Mouse (Mus musculus) heart, adult 8-10 months (tissue): ENCODE data around the gene Rusc2. TPM values are rescaled to one million over a fixed set of nuclear protein-coding genes. Genes with fewer than 3 reads are reported as not detected.

Experiments
- DNase-seq: peaks from one replicate; pipeline ENCODE4 v3.0.0; 2022; ENCODE audit warnings: low spot score
- total RNA-seq, 4 experiments: library from RNA; stranded (reverse); gene quantifications; 2 replicates each; pipeline ENCODE4 v1.2.4; 2022

Rusc2 gene
- total RNA-seq, 4 experiments from 2014 or later = 47.4 to 58.6 (median 48.9) TPM

GRCm38 (mm10) chr4:43415221-43416070, 33.7 kb downstream of the Rusc2 start:
- DNase-seq = no peak

GRCm38 (mm10) chr4:43416071-43416490, 34.3 kb downstream of the Rusc2 start:
- DNase-seq = no peak

DNA sequence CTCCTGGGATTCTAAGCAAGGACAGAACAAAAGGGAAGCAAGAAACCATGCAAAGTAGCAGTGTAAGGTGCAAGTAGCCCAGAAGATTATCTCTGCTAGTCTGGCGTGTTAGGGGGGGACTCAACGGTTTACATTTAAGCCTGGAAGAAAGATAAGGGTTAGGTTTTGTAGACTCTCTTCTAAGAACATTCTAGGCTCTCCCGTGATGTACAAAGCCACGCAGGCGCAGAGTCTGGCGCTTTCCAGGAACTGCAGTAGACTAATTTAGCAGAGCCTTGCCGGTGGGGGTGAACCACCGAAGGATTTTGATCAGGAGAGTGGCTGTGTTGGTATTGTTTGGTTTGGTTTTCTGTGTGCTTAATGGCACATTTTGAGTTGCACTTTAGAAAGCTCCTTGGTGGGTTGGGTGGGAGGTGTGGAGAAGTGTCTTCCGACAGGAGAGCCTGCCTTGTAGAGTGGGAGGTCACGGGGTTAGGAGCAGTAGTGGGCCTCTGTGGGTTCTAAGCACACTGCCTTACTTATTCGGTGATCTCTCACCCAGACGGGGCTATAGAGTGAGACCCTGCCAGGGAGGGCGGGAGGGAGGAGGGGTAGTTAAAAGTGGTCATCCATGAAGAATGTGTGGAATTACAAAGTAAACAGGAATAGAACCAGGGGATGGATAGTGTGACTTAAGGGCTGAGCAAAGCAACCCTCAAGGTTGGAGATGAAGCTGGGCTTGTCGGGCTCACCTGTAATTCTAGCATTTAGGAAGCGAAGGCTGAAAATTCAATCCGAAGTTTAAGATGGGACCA, 35.7 kb downstream of the Rusc2 start:
- no peak for DNase-seq

DNA sequence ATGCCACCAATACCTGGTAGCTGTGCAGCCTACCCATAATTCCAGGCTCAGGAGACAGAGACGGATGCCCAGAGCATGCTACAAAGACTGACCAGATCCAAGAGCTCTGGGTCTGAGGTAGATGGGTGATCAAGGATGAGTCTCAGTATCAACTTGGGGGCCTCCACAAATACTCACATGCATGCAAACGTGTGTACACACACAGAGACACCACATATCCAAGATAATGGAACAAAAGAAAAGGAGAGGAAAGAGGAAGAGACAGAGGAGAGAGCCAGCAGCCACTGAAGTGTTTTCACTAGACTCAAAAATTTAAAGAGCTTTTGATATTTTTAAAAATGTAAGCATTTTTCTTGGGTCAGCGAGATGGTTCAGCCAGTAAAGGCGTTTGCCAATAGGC, 36.7 kb downstream of the Rusc2 start:
- DNase-seq = no peak

GRCm38 (mm10) chr4:43418973-43419656, 37.3 kb downstream of the Rusc2 start:
- no peak for DNase-seq

GRCm38 (mm10) chr4:43419801-43420281, 38.1 kb downstream of the Rusc2 start:
- DNase-seq = no peak

- peak; percentile 90 for DNase-seq
These were observed 38.5 kb downstream of the Rusc2 start for GRCm38 (mm10) chr4:43420305-43420704.

- no peak for DNase-seq
These were observed 40.0 kb downstream of the Rusc2 start for GRCm38 (mm10) chr4:43421632-43422240.

- no peak for DNase-seq
These were observed 41.6 kb downstream of the Rusc2 start for GRCm38 (mm10) chr4:43423267-43423934.

DNA sequence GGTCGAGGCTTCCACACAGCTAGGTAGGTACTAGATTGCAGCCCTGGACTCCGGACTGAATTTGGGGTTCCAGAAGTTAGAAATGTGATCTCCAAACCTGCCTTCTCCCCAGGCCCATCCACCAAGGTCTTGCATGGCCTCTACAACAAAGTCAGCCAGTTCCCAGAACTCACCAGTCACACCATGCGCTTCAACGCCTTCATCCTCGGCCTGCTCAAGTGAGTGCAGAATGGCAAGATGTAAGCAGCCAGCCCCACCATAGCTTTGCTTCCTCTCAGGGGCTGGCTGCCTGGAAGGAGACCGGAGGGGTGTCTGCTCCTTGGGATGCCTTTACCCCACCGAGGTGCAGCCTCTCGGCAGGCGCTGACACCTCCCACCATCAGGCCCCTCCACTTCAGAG, 42.3 kb downstream of the Rusc2 start:
- no peak for DNase-seq

DNA sequence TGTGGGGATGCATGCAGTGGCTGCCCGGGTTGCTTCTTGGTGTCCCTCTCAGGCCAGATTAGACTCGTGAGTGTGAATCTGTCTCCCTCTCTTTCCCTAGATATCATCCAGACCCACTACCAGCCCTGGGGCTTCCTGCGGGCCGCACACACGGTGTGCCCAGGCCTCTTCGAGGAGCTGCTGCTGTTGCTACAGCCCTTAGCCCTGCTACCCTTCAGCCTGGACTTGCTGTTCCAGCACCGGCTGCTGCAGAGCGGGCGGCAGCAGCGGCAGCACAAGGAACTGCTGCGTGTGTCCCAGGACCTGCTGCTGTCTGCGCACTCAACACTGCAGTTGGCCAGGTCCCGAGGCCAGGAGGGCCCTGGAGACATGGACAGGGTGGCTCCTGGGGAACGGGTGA, 43.4 kb downstream of the Rusc2 start:
- no peak for DNase-seq

DNA sequence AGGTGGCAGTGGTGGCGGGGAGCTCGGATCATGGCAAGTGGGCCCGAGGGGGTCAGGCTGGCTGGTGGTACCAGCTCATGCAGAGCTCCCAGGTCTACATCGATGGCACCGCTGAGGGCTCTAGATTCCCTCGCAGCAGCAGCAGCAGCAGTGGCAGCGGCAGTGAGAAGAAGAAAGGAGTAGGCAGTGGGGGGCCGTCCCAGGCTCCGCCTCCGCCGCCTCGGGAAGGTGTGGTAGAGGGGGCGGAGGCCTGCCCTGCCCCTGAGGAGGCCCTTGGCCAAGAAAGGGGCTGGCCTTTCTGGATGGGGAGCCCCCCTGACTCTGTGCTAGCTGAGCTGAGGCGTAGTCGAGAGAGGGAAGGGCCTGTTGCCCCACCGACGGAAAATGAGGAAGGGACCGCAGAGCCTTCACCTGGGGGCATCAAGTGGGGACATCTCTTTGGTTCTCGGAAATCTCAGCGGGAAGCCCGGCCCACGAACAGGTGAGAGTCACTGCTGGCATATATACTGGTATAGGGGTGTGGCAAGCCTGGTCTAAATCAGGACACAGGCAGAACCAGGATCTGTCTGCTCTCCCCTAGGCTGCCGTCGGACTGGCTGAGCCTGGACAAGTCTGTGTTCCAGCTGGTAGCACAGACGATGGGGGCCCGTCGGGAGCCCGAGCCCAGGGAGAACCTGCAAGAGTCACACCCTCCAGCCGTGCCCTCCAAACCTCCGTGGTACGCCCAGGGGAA, 44.0 kb downstream of the Rusc2 start:
- DNase-seq = no peak

GRCm38 (mm10) chr4:43426487-43426886, 44.7 kb downstream of the Rusc2 start:
- no peak for DNase-seq

DNA sequence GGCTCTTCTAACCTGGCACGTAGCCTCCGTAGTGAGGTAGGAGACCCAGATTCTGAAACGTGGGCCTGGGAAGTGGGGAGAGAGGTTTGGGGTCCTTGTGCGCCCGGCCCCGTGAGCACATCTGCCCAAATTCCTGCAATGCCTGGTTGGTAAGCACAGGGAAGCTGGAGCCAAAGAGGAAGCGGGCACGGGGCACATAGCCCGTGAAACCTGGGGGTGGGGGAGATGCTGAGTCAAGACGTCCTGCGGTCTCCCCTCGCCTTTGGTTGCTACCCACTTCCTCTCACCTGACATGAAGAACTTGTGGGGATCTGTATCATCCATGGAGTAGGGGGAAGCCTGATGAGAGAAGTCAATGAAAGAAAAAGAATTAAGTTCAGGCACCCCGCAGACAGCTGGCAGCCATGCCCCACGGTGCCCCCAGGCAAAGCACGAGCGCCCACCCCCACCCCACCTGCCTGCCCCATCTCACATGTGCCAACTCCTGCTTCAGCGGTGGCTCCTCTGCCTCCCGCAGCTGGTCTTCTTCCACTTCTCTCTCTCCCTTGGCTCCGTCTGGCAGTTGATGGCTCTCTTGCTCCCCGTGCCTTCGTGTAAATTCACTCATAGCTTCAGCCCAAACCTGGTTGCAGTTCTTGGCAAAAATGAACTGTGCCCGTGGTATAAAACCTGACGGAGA, 45.9 kb downstream of the Rusc2 start:
- DNase-seq = no peak

DNA sequence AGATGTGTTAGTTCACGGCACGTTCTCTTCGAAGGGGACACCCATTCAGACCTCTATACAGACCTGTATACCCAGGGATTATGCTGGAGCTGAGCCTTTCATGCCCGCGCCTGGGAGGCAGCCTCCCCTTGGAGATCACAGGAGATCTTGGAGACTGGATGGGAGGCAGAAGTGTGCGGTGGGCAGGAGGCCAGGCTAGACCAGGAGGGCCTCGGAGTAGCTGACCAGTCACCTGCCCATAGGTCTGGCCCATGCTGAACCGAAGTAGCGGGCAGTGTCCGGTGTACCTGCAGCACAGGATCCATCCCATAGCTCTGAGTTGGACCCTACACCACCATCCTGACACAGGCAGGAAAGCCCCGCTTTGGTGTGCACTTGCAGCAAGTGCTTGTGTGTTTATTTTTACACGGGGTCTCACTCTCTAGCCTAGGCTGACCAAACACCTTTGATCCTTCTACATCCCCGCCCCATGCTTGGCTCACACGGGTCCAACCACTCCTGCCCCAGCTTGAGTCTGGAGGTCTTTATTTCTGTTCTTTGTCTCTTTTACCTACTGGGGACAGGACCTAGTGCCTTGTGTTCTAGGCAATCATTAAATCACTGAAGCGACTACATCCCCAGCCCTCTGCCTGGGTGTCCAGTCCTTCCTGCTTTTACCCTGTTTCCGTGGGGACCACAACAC, 46.5 kb downstream of the Rusc2 start:
- DNase-seq = no peak

DNA sequence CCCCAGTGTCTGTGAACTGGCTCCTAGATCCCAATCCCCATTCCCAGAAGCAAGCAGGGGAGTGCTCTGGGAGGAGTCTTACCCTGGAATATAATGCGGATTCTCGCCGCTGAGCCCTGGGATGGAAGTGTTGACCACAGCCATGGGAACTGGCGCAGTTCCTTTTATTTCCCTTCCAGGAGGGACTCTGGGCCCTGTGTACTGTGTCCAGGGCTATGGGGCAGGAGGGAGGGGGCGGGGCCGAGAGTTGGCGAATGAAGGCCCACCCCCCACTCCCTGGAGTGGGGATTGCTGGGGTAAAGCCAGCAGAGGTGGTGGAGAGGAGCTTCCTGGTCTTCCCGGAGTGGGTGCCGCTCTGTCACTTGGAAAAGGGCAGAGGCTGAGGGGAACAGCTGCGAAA, 47.2 kb downstream of the Rusc2 start, which contains the start of gene Fam166b:
Gene Fam166b, minus strand, starts transcription at position 189 of the 400 bp plus-strand sequence.
- no peak for DNase-seq

DNA sequence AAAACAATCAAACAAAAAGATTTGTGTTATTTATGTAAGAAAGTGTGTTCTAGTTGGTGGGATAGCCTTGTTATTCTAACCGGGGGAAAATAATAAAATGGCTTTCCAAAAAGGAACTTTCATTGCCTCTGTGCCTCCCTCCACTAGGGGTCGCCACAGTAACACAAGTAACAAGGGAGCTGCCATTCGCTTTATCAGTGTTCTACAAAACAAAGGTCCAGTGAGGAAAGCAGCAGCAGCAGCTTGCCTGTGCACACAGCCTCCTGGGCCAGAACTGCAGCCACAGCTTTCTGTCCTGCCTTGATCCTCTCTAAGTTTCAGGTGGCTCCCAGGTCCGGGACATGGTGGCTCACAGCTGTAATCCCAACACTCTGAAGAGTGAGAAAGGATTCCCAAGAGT, 49.9 kb downstream of the Rusc2 start:
- peak; percentile 86 for DNase-seq

DNA sequence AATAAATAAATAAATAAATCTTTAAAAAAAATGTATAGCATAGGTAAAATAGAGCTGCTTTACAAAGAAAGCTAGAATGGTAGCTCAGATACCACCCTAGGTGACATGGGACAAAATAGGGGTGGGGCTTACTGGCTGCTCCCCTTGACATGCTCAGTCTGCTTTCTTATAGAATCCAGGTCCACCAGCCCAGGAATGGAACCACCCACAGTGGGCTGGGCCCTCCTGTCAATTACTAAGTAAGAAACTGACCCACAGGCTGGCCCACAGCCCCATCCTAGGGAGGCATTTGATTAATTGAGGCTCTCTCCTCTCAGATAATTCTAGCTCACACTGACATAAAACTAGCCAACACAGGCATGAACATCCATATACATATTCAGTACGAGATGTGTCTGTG, 51.1 kb downstream of the Rusc2 start:
- no peak for DNase-seq

DNA sequence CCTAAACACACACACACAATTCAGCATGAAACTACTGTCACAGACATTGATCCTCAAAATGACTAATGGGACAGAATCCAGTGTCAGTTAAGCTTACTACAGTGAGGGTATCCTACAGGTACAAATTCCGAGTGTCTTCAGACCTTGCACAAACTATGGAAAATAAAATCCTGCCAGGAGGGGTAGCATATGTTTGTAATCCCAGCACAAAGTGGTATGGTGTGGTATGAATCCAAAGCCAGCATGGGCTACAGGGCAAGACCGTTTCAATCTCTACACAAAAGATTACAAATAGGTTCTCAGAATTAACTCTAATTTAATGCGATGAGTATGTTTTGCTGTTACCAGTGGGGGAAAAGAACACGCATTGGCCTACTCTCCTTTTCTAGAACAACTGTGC, 59.9 kb downstream of the Rusc2 start, which contains the start of gene Tesk1:
Gene Tesk1, plus strand, starts transcription at position 301 of the 400 bp plus-strand sequence.
- no peak for DNase-seq
